Mouse (Mus musculus) heart, postnatal 0 days (tissue): ENCODE data around the gene Fam171b. TPM values are rescaled to one million over a fixed set of nuclear protein-coding genes. Genes with fewer than 3 reads are reported as not detected.

ENCODE experiments used
- ATAC-seq: fragments of 200-750 bp; cut with Nextera tagmentation; 2 replicates; pipeline ENCODE4 v1.8.0; 2017; ENCODE audit warnings: low read depth, moderate number of reproducible peaks, moderate library complexity; ENCODE audit not compliant: insufficient read depth
- DNase-seq: peaks from one replicate; pipeline ENCODE4 v3.0.0-alpha.2; 2016; ENCODE audit warnings: low spot score
- H3K27ac ChIP-seq: fragments of 300-500 bp; sonication (generic); 2 replicates; pipeline ENCODE4 v1.5.1; 2014; ENCODE audit warnings: low read depth, mild to moderate bottlenecking
- H3K27me3 ChIP-seq: fragments of 300-500 bp; sonication (generic); 2 replicates; pipeline ENCODE4 v1.6.1; 2014; ENCODE audit warnings: low read length, mixed read lengths; ENCODE audit not compliant: control insufficient read depth, insufficient read depth
- H3K36me3 ChIP-seq: fragments of 300-500 bp; sonication (generic); replicated peaks from 2 replicates; pipeline ENCODE4 v1.6.1; 2014; ENCODE audit warnings: low read length, mixed read lengths; ENCODE audit not compliant: control insufficient read depth, insufficient read depth
- H3K4me1 ChIP-seq: fragments of 300-500 bp; sonication (generic); 2 replicates; pipeline ENCODE4 v1.6.1; 2014; ENCODE audit warnings: antibody characterized with exemption; ENCODE audit not compliant: control insufficient read depth, insufficient read depth
- H3K4me2 ChIP-seq: fragments of 300-500 bp; sonication (generic); 2 replicates; pipeline ENCODE4 v1.6.1; 2014; ENCODE audit warnings: low read depth, mild to moderate bottlenecking, low read length, moderate library complexity
- H3K4me3 ChIP-seq: fragments of 300-500 bp; sonication (generic); 2 replicates; pipeline ENCODE4 v1.5.1; 2014; ENCODE audit warnings: low read depth, low read length
- H3K9ac ChIP-seq: fragments of 300-500 bp; sonication (generic); replicated peaks from 2 replicates; pipeline ENCODE4 v1.6.1; 2014; ENCODE audit warnings: low read depth, low read length, mixed read lengths
- H3K9me3 ChIP-seq: fragments of 300-500 bp; sonication (generic); replicated peaks from 2 replicates; pipeline ENCODE4 v1.6.1; 2016; ENCODE audit warnings: low read length; ENCODE audit not compliant: control insufficient read depth
- CTCF ChIP-seq: IDR thresholded peaks from 2 replicates; pipeline ENCODE4 v1.5.1; 2016; ENCODE audit warnings: antibody characterized with exemption, control low read depth, low read depth
- EP300 ChIP-seq: IDR thresholded peaks from 2 replicates; pipeline ENCODE4 v1.6.1; 2016; ENCODE audit warnings: antibody characterized with exemption, low read depth
- WGBS: fragments of 180-500 bp; shearing (Covaris S2); extraction: QIAGEN DNeasy Blood & Tissue Kit; methylation state at CpG from one replicate; pipeline ENCODE4 v1.1.7; 2014; 5-methylcytosine and 5-hydroxymethylcytosine counted together
- polyA plus RNA-seq: library from polyadenylated mRNA; unstranded; fragments of >200 nt; fragmentation: Nextera tagmentation; extraction: Ambion mirVana; gene quantifications from 2 replicates; pipeline ENCODE4 v1.2.1, GENCODE M21; 2015
- total RNA-seq: library from RNA; depleted of rRNA; stranded (reverse); fragments of >200 nt; gene quantifications from 2 replicates; pipeline ENCODE4 v1.2.3, GENCODE M21; 2014; ENCODE audit warnings: low replicate concordance; rRNA removed

The Fam171b gene
- total RNA-seq (0.19 and 0.50 TPM in 2 replicates), polyA plus RNA-seq (0.55 and 0.67 TPM in 2 replicates)

DNA sequence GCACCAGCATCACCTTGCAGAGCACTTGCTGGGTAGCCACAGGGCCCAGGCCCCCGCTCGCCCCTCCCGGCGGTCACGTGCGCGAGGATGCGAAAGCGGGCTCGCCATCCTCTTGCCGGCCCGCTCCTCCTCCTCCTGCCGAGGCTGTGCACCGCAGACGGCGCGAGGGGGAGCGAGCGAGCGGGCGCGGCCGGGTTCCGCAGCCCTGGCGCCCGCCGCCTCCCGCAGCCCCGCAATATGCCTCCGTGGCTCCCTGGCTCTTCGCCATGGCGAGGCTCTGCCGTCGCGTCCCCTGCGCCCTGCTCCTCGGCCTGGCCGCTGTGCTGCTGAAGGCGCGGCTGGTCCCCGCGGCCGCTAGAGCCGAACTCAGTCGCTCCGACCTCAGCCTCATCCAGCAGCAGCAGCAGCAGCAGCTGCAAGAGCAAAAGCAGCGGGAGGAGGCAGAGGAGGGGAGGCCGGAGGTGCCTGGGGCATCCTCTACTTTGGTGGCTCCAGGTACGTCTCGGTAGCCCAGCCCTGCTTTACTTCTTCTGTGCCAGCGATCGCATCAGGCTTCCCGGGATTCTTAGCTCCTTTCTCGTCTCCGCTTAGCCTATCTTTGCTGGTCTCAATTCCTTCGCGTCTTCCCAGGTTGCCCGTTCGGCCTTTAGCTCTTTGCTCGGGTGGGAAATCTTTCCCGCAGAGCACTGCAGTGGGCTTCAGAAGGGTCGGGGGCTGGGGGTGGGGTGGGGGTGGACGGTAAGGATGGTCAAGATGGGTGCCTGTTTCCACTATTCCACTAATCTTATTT, at the start of gene Fam171b:
Gene Fam171b, plus strand, starts transcription at position 154 of the 790 bp plus-strand sequence.
- under 1% methylated on average over 60 of the region's 63 CpGs for WGBS
- peak within 1 kb of the TSS; percentile 34; the same call in 1 of the 2 replicates for H3K9ac ChIP-seq
- H3K27ac ChIP-seq = no peak within 1 kb of the TSS
- ATAC-seq (peak; percentile 81), DNase-seq (peak; percentile 21)
- peak within 1 kb of the TSS; percentile 95 for H3K4me2 ChIP-seq
- H3K27me3 ChIP-seq = peaks cover 24% of the 10 kb centered on the region
- TF ChIP-seq CTCF = no peak
- no peak for TF ChIP-seq EP300
- H3K36me3 ChIP-seq = no peaks in the 10 kb centered on the region
- no peaks in the 10 kb centered on the region for H3K9me3 ChIP-seq
- peak within 1 kb of the TSS; percentile 64 for H3K4me3 ChIP-seq
- peaks cover 5% of the 10 kb centered on the region; the same call in 1 of the 2 replicates for H3K4me1 ChIP-seq

DNA sequence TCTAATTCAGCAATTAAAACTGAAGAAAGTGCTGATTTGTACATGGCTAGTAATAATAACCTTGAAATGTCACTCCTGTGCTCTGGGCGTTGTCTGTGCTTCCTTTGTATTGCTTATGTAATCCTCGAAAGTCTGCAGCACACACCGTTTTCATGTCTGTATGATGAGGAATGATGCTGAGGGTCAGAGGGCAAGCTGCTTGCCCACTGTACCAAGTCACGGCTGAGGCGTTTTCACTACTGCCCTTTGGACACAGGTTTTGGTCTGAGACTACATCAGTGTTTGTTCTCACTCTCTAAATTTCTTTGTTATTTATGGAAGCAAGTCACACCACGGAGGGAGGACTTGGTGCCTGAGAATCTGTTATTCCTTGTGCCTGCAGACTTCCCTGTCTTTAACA, 46.4 kb upstream of the Fam171b start:
- H3K9me3 ChIP-seq = no peaks in the 10 kb centered on the region
- TF ChIP-seq CTCF (no peak), EP300 (no peak)
- peaks cover 30% of the 10 kb centered on the region for H3K27me3 ChIP-seq
- DNase-seq = no peak
- no peak overlapping the region for H3K27ac ChIP-seq
- no peak overlapping the region for H3K4me3 ChIP-seq
- no peak overlapping the region for H3K4me2 ChIP-seq
- peaks cover 30% of the 10 kb centered on the region; the same call in 1 of the 2 replicates for H3K36me3 ChIP-seq
- no peak overlapping the region for H3K9ac ChIP-seq
- ATAC-seq = no peak
- WGBS = 75% methylated on average over 6 of the region's 6 CpGs
- H3K4me1 ChIP-seq = no peaks in the 10 kb centered on the region

DNA sequence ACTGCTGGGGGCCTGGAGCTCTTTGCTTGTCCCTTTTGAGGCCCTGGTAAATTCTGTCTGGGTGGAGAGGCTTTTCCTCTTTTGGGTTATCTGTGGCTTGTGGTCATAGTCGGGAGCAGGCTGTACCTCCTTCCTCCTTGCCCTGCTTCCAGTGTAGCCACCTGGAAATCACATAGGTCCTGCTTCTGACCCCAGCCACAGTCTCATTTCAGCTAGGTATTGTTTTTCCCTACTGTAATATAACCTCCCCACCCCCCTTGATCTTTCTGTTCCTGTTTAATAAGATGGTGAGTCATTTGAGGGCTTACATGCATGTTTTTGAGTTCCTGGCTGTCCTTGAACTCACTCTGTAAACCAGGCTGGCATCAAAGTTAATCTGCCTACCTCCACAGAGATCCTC, 45.6 kb upstream of the Fam171b start:
- Histone ChIP-seq H3K4me3 (no peak overlapping the region), H3K4me1 (no peaks in the 10 kb centered on the region), H3K4me2 (no peak overlapping the region), H3K36me3 (peaks cover 30% of the 10 kb centered on the region; the same call in 1 of the 2 replicates), H3K27ac (no peak overlapping the region), H3K27me3 (peaks cover 30% of the 10 kb centered on the region), H3K9ac (no peak overlapping the region), H3K9me3 (no peaks in the 10 kb centered on the region)
- WGBS = 67% methylated on average over 1 of the region's 1 CpGs
- TF ChIP-seq CTCF (no peak), EP300 (no peak)
- ATAC-seq (no peak), DNase-seq (no peak)

DNA sequence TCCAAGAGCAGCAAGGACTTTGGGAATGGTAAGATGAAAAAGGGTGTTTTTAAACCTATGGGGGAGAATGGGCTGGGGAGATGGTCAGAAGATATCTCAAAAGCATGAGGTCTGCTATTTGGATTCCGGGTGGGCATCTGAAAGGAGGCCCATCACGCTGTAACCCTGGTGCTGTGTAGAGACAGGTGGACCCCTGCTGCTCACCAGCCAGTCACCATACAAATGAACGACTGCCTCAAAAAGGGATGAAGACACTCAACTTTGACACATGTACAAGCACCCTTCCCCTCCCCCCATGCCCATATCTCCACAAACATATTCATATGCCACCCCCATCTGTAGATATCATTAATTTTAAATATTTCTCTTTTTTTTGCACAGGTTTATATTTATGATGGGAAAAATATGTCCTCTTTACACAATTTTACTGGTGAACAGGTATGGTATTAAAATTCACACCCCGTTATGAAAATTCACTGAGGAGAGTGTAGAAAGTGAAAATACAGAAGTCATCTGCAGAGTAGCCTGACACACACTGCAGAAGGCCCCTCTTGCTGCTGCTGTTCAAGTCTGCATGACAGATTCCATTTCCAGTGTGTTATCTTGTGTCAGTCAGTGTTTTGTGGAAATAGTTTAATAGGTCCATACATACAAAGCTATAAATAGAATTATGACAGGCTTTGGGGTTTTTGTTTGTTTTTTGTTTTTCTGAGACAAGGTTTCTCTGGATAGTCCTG, 44.0 kb upstream of the Fam171b start:
- Histone ChIP-seq H3K27ac (no peak overlapping the region), H3K9me3 (no peaks in the 10 kb centered on the region)
- TF ChIP-seq EP300 (no peak), CTCF (no peak)

DNA sequence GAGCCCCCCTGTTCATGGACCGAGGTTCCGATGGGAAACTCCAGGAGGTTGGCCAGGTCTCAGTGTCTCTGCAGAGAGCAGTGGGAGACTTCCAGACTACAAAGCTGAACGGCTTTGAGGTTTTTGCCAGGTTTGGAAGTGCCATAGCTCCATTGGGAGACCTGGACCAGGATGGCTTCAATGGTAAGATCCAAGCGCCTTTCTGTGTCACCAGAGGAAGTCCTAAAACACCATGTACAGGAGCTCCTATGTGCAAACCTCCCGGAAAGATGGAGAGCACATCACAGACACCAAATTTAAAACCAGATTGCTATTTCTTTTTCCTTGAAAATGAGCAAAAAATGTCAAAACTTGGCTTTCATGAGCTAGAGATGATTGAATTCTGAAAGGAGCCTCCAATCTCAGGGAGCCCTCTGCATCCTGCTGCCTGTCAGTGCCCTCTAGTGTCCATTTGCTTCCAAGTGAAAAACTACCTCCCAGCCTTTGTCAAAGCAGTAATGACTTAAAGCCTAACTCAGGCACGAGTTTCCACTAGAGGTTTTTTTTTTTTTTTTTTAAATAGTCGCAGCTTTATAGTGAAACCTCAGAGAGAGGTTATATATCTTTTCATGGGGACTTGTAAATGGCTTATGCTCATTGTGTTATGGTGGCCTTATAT, 41.2 kb upstream of the Fam171b start:
- peak; percentile 72 for DNase-seq
- 56% methylated on average over 7 of the region's 7 CpGs for WGBS

More for the DNA sequence above, 44.0 kb upstream of the Fam171b start:
- H3K36me3 ChIP-seq = peaks cover 39% of the 10 kb centered on the region; the same call in 1 of the 2 replicates
- H3K4me3 ChIP-seq = no peak overlapping the region
- H3K4me1 ChIP-seq = no peaks in the 10 kb centered on the region
- H3K27me3 ChIP-seq = peaks cover 23% of the 10 kb centered on the region
- 86% methylated on average over 4 of the region's 4 CpGs for WGBS
- no peak overlapping the region for H3K9ac ChIP-seq
- no peak for DNase-seq
- no peak overlapping the region for H3K4me2 ChIP-seq
- no peak for ATAC-seq

More for the DNA sequence above, 41.2 kb upstream of the Fam171b start:
- ATAC-seq = no peak
- H3K9ac ChIP-seq = no peak overlapping the region
- no peak overlapping the region for H3K4me3 ChIP-seq
- TF ChIP-seq EP300 (no peak), CTCF (peak; percentile 89)
- H3K4me1 ChIP-seq = no peaks in the 10 kb centered on the region
- H3K36me3 ChIP-seq = peaks cover 42% of the 10 kb centered on the region
- no peaks in the 10 kb centered on the region for H3K9me3 ChIP-seq
- no peak overlapping the region for H3K27ac ChIP-seq
- no peak overlapping the region for H3K4me2 ChIP-seq
- H3K27me3 ChIP-seq = peaks cover 10% of the 10 kb centered on the region
